ENCODE assay signal across 30 mouse cellular contexts in genomic region chr1:171212854-171213253, GRCm38 (mm10). TPM values are rescaled to one million over a fixed set of nuclear protein-coding genes. Genes with fewer than 3 reads are reported as not detected.
DNase-seq lines count a peak whose midpoint lies in the region; ATAC-seq and TF ChIP-seq lines count a peak whose summit lies in the region.
"Had no signal": no experiment of that assay in that cellular context is flagged by ENCODE, and none has a peak within 500 bp of the region (broad histone marks: within the 10 kb centered on the region; RNA-seq: fewer than 3 reads in every experiment).

No protein-coding gene starts in this region.

- no peaks in the 10 kb centered on the region for H3K27me3 ChIP-seq in liver, adult 2 months (ENCODE audit: control insufficient read depth, insufficient read depth, low read length)
- peaks cover 39% of the 10 kb centered on the region for H3K27me3 ChIP-seq in liver, embryonic 12.5 days (replicated peaks)
- H3K27me3 ChIP-seq in liver, embryonic 15.5 days = peaks cover 23% of the 10 kb centered on the region
- H3K27me3 ChIP-seq in liver, embryonic 11.5 days (replicated peaks; ENCODE audit: control insufficient read depth, insufficient read depth, low read length) = peaks cover 2% of the 10 kb centered on the region; the same call in 1 of the 2 replicates
- H3K27me3 ChIP-seq in liver, postnatal 0 days (ENCODE audit: insufficient read depth, low read length) = no peaks in the 10 kb centered on the region
- H3K27me3 ChIP-seq: embryonic facial prominence, embryonic 13.5 days; embryonic facial prominence, embryonic 15.5 days; Patski had no signal

- TF ChIP-seq POLR2A in liver, adult 2 months (IDR thresholded peaks at IDR 0.05; ENCODE audit: extremely low read depth, insufficient read depth, low read length) = no peak

- no peak for TF ChIP-seq CTCF in liver, adult 2 months (IDR thresholded peaks at IDR 0.05; ENCODE audit: low read depth, low read length)
- TF ChIP-seq CTCF in liver, postnatal 0 days (IDR thresholded peaks at IDR 0.05; ENCODE audit: low read depth) = no peak

- intact Hi-C loops in heart, postnatal 10 days (cut with DNase I) = no loop called here

- peaks cover 25% of the 10 kb centered on the region for H3K36me3 ChIP-seq in liver, adult 2 months (ENCODE audit: control insufficient read depth, insufficient read depth, low read length)
- H3K36me3 ChIP-seq in liver, embryonic 12.5 days = no peaks in the 10 kb centered on the region
- H3K36me3 ChIP-seq in liver, embryonic 15.5 days (replicated peaks) = 0 out of 2 replicates have a peak, but pooled peaks cover 2% of the 10 kb centered on the region
- H3K36me3 ChIP-seq in liver, embryonic 11.5 days (ENCODE audit: control insufficient read depth, insufficient read depth, low read length) = no peaks in the 10 kb centered on the region
- no peaks in the 10 kb centered on the region for H3K36me3 ChIP-seq in liver, postnatal 0 days (replicated peaks; ENCODE audit: insufficient read depth, low read length)
- H3K36me3 ChIP-seq: embryonic facial prominence, embryonic 13.5 days; embryonic facial prominence, embryonic 15.5 days; forebrain, embryonic 10.5 days; forebrain, embryonic 12.5 days had no signal

- no peak overlapping the region for H3K4me2 ChIP-seq in liver, embryonic 12.5 days
- H3K4me2 ChIP-seq in liver, embryonic 15.5 days = no peak overlapping the region
- H3K4me2 ChIP-seq in liver, embryonic 11.5 days = no peak overlapping the region
- 0 out of 2 replicates have a peak overlapping the region, but pooled peaks have one; percentile 4 for H3K4me2 ChIP-seq in liver, postnatal 0 days (ENCODE audit: low read depth, low read length)
- H3K4me2 ChIP-seq: embryonic facial prominence, embryonic 13.5 days; embryonic facial prominence, embryonic 15.5 days; forebrain, embryonic 12.5 days had no signal

- TF ChIP-seq EP300 in liver, postnatal 0 days (IDR thresholded peaks at IDR 0.05; ENCODE audit: low read depth) = no peak

- H3K4me1 ChIP-seq in liver, adult 2 months (ENCODE audit: control insufficient read depth, insufficient read depth, low read length) = peaks cover 9% of the 10 kb centered on the region
- peaks cover 17% of the 10 kb centered on the region for H3K4me1 ChIP-seq in liver, embryonic 12.5 days
- H3K4me1 ChIP-seq in liver, embryonic 15.5 days (replicated peaks) = peaks cover 16% of the 10 kb centered on the region; the same call in 1 of the 2 replicates
- H3K4me1 ChIP-seq in liver, embryonic 11.5 days (replicated peaks; ENCODE audit: control insufficient read depth, insufficient read depth, low read length) = peaks cover 7% of the 10 kb centered on the region; the same call in 1 of the 2 replicates
- H3K4me1 ChIP-seq in liver, postnatal 0 days (ENCODE audit: insufficient read depth) = peaks cover 12% of the 10 kb centered on the region
- H3K4me1 ChIP-seq: embryonic facial prominence, embryonic 13.5 days; embryonic facial prominence, embryonic 15.5 days had no signal

- H3K27ac ChIP-seq in liver, adult 2 months (replicated peaks; ENCODE audit: insufficient read depth, low read depth, low read length) = peak overlapping the region; percentile 88
- no peak overlapping the region for H3K27ac ChIP-seq in liver, embryonic 12.5 days
- H3K27ac ChIP-seq in liver, embryonic 15.5 days (replicated peaks) = no peak overlapping the region; the same call in 1 of the 2 replicates
- no peak overlapping the region for H3K27ac ChIP-seq in liver, embryonic 11.5 days (ENCODE audit: low read depth, low read length)
- H3K27ac ChIP-seq in liver, postnatal 0 days (ENCODE audit: low read depth) = peak overlapping the region; percentile 93
- H3K27ac ChIP-seq: embryonic facial prominence, embryonic 13.5 days; embryonic facial prominence, embryonic 15.5 days; forebrain, embryonic 10.5 days; forebrain, embryonic 12.5 days had no signal

- H3K9me3 ChIP-seq in liver, embryonic 12.5 days (replicated peaks) = no peaks in the 10 kb centered on the region
- H3K9me3 ChIP-seq in liver, embryonic 15.5 days (replicated peaks) = no peaks in the 10 kb centered on the region
- H3K9me3 ChIP-seq in liver, embryonic 11.5 days (ENCODE audit: control insufficient read depth, low read length) = no peaks in the 10 kb centered on the region
- H3K9me3 ChIP-seq in liver, postnatal 0 days (ENCODE audit: low read length) = no peaks in the 10 kb centered on the region
- H3K9me3 ChIP-seq: embryonic facial prominence, embryonic 13.5 days; embryonic facial prominence, embryonic 15.5 days; forebrain, embryonic 10.5 days; forebrain, embryonic 12.5 days had no signal

- DNase-seq in heart, adult 11 months = peak; percentile 71
- DNase-seq in heart, postnatal 10 days = no peak
- DNase-seq in liver, adult 2 months (ENCODE audit: extremely low read depth, low read depth, low spot score) = peak; percentile 98
- no peak for DNase-seq in liver, embryonic 11.5 days (ENCODE audit: low spot score)
- peak; percentile 41 for DNase-seq in liver, postnatal 0 days
- no peak for DNase-seq in right cerebral cortex, postnatal 36 days (ENCODE audit: low spot score in 2 of 2)
- DNase-seq: adrenal gland, adult 2 months; adrenal gland, postnatal 10 days; adrenal gland, postnatal 25 days; B cell, adult 2 months; cerebellum, adult 11 months; cerebellum, adult 18-20 months; cerebellum, adult 8-10 months; cerebellum, adult 9-11 months; cerebellum, postnatal 14 days; cerebellum, postnatal 36 days; embryo, embryonic 11 days had no signal

- no peak for ATAC-seq in liver, embryonic 12.5 days
- peak; percentile 53 for ATAC-seq in liver, embryonic 15.5 days (ENCODE audit: insufficient read depth)
- ATAC-seq in liver, embryonic 11.5 days (replicated peaks; ENCODE audit: low FRiP score) = no peak
- peak; percentile 70 for ATAC-seq in liver, postnatal 0 days
- ATAC-seq: activated CD4-positive, CD25-positive, alpha-beta regulatory T cell, adult 4 months; CD4-positive, CD25-positive, alpha-beta regulatory T cell, adult 4 months; forebrain, embryonic 14.5 days; Patski had no signal

- no peaks in the 10 kb centered on the region for H3K79me2 ChIP-seq in liver, adult 2 months (ENCODE audit: control insufficient read depth, insufficient read depth, low read length)

- peak overlapping the region; percentile 54; the same call in 1 of the 2 replicates for H3K9ac ChIP-seq in liver, adult 2 months (ENCODE audit: low read depth, low read length)
- H3K9ac ChIP-seq in liver, embryonic 12.5 days = no peak overlapping the region
- no peak overlapping the region for H3K9ac ChIP-seq in liver, embryonic 15.5 days
- H3K9ac ChIP-seq in liver, embryonic 11.5 days (ENCODE audit: low read depth, low read length) = no peak overlapping the region
- peak overlapping the region; percentile 16; the same call in 1 of the 2 replicates for H3K9ac ChIP-seq in liver, postnatal 0 days (replicated peaks)
- H3K9ac ChIP-seq: embryonic facial prominence, embryonic 13.5 days; embryonic facial prominence, embryonic 15.5 days; forebrain, embryonic 12.5 days had no signal

- no peak overlapping the region for H3K4me3 ChIP-seq in liver, adult 2 months (ENCODE audit: insufficient read depth, low read depth, low read length)
- no peak overlapping the region for H3K4me3 ChIP-seq in liver, embryonic 12.5 days
- no peak overlapping the region for H3K4me3 ChIP-seq in liver, embryonic 15.5 days (replicated peaks)
- H3K4me3 ChIP-seq in liver, embryonic 11.5 days (ENCODE audit: low read depth, low read length) = no peak overlapping the region
- no peak overlapping the region for H3K4me3 ChIP-seq in liver, postnatal 0 days (ENCODE audit: low read depth, low read length)
- H3K4me3 ChIP-seq: embryonic facial prominence, embryonic 13.5 days; embryonic facial prominence, embryonic 15.5 days; erythroblast, embryonic 14.5 days; forebrain, embryonic 10.5 days; forebrain, embryonic 12.5 days had no signal

- WGBS in liver, adult 2 months = 12% methylated on average over 3 of the region's 3 CpGs
- 52% methylated on average over 3 of the region's 3 CpGs for WGBS in liver, embryonic 12.5 days (ENCODE audit: insufficient replicate concordance)
- 40% methylated on average over 3 of the region's 3 CpGs for WGBS in liver, embryonic 15.5 days (ENCODE audit: insufficient replicate concordance)
- WGBS in liver, embryonic 11.5 days = 51% methylated on average over 3 of the region's 3 CpGs
- 62% methylated on average over 3 of the region's 3 CpGs for WGBS in liver, postnatal 0 days (ENCODE audit: insufficient replicate concordance)

RNA-seq across cellular contexts. Expression of gene Nr1i3, which starts 0.9 kb away (rescaled TPM):
- total RNA-seq in heart, postnatal 10 days (2021) = not detected
- 178 and 264 TPM in 2 replicates for total RNA-seq in liver, adult 2 months (2014; rRNA removed)
- 215 and 229 TPM in 2 replicates for polyA plus RNA-seq in liver, adult 2 months (2012; rRNA removed)
- 0.23 and 0.36 TPM in 2 replicates for polyA plus RNA-seq in liver, embryonic 12.5 days (2016; fragmentation: Nextera tagmentation; extraction: Ambion mirVana)
- 1.1 and 1.5 TPM in 2 replicates for polyA plus RNA-seq in liver, embryonic 15.5 days (2015; fragmentation: Nextera tagmentation; extraction: Ambion mirVana)
- polyA plus RNA-seq in liver, embryonic 11.5 days (2014; fragmentation: Nextera tagmentation; extraction: Ambion mirVana) = 0.16 TPM in 2 replicates
- 49.6 and 53.1 TPM in 2 replicates for polyA plus RNA-seq in liver, postnatal 0 days (2015; fragmentation: Nextera tagmentation; extraction: Ambion mirVana)
- total RNA-seq: adrenal gland, postnatal 25 days had no signal
- polyA plus RNA-seq: adrenal gland, adult 2 months; erythroblast, embryonic 14.5 days; G1E had no signal

RNA-seq across cellular contexts. Expression of gene Tomm40l, which starts 9.5 kb away (rescaled TPM):
- total RNA-seq in heart, postnatal 10 days (2021) = 10 to 100 TPM; 88.9 to 95.9 TPM
- total RNA-seq in liver, adult 2 months (2014; rRNA removed) = 5.5 and 10.7 TPM in 2 replicates
- polyA plus RNA-seq in liver, adult 2 months (2012; rRNA removed) = 6.7 and 9.7 TPM in 2 replicates
- 20.7 and 21.9 TPM in 2 replicates for polyA plus RNA-seq in liver, embryonic 12.5 days (2016; fragmentation: Nextera tagmentation; extraction: Ambion mirVana)
- polyA plus RNA-seq in liver, embryonic 15.5 days (2015; fragmentation: Nextera tagmentation; extraction: Ambion mirVana) = 15.8 and 16.2 TPM in 2 replicates
- 32.3 and 32.4 TPM in 2 replicates for polyA plus RNA-seq in liver, embryonic 11.5 days (2014; fragmentation: Nextera tagmentation; extraction: Ambion mirVana)
- polyA plus RNA-seq in liver, postnatal 0 days (2015; fragmentation: Nextera tagmentation; extraction: Ambion mirVana) = 5.7 and 6.6 TPM in 2 replicates

RNA-seq across cellular contexts. Expression of gene Apoa2, which starts 12.0 kb away (rescaled TPM):
- 1 to 10 TPM; 2.3 to 4.2 TPM for total RNA-seq in heart, postnatal 10 days (2021)
- total RNA-seq in liver, adult 2 months (2014; rRNA removed) = 15,245 and 18,176 TPM in 2 replicates
- polyA plus RNA-seq in liver, adult 2 months (2012; rRNA removed) = 28,168 and 29,095 TPM in 2 replicates
- polyA plus RNA-seq in liver, embryonic 12.5 days (2016; fragmentation: Nextera tagmentation; extraction: Ambion mirVana) = 2,516 and 2,642 TPM in 2 replicates
- polyA plus RNA-seq in liver, embryonic 15.5 days (2015; fragmentation: Nextera tagmentation; extraction: Ambion mirVana) = 6,467 and 6,641 TPM in 2 replicates
- 2,189 and 2,339 TPM in 2 replicates for polyA plus RNA-seq in liver, embryonic 11.5 days (2014; fragmentation: Nextera tagmentation; extraction: Ambion mirVana)
- 20,306 and 20,852 TPM in 2 replicates for polyA plus RNA-seq in liver, postnatal 0 days (2015; fragmentation: Nextera tagmentation; extraction: Ambion mirVana)
- total RNA-seq: G1E had no signal
- polyA plus RNA-seq: activated CD4-positive, CD25-positive, alpha-beta regulatory T cell, adult 4 months; Patski had no signal

RNA-seq across cellular contexts. Expression of gene Pcp4l1, which starts 16.8 kb away (rescaled TPM):
- 100 to 1,000 TPM; 136 to 146 TPM for total RNA-seq in heart, postnatal 10 days (2021)
- total RNA-seq in liver, adult 2 months (2014; rRNA removed) = 3.8 and 10.0 TPM in 2 replicates
- 10.5 and 15.0 TPM in 2 replicates for polyA plus RNA-seq in liver, adult 2 months (2012; rRNA removed)
- 1.1 and 1.2 TPM in 2 replicates for polyA plus RNA-seq in liver, embryonic 12.5 days (2016; fragmentation: Nextera tagmentation; extraction: Ambion mirVana)
- polyA plus RNA-seq in liver, embryonic 15.5 days (2015; fragmentation: Nextera tagmentation; extraction: Ambion mirVana) = 1.7 and 2.1 TPM in 2 replicates
- 1.2 and 1.9 TPM in 2 replicates for polyA plus RNA-seq in liver, embryonic 11.5 days (2014; fragmentation: Nextera tagmentation; extraction: Ambion mirVana)
- polyA plus RNA-seq in liver, postnatal 0 days (2015; fragmentation: Nextera tagmentation; extraction: Ambion mirVana) = 6.7 and 8.2 TPM in 2 replicates
- total RNA-seq: CH12.LX had no signal
- polyA plus RNA-seq: activated CD4-positive, CD25-positive, alpha-beta regulatory T cell, adult 4 months; CD4-positive, CD25-positive, alpha-beta regulatory T cell, adult 4 months; erythroblast, embryonic 14.5 days; G1E had no signal

RNA-seq across cellular contexts. Expression of gene Fcer1g, which starts 21.3 kb away (rescaled TPM):
- total RNA-seq in heart, postnatal 10 days (2021) = 1 to 10 TPM; 9.0 to 9.6 TPM
- total RNA-seq in liver, adult 2 months (2014; rRNA removed) = 6.4 and 12.4 TPM in 2 replicates
- polyA plus RNA-seq in liver, adult 2 months (2012; rRNA removed) = 21.3 and 50.7 TPM in 2 replicates
- polyA plus RNA-seq in liver, embryonic 12.5 days (2016; fragmentation: Nextera tagmentation; extraction: Ambion mirVana) = 55.8 and 60.7 TPM in 2 replicates
- polyA plus RNA-seq in liver, embryonic 15.5 days (2015; fragmentation: Nextera tagmentation; extraction: Ambion mirVana) = 115 and 118 TPM in 2 replicates
- polyA plus RNA-seq in liver, embryonic 11.5 days (2014; fragmentation: Nextera tagmentation; extraction: Ambion mirVana) = 70.9 and 83.6 TPM in 2 replicates
- polyA plus RNA-seq in liver, postnatal 0 days (2015; fragmentation: Nextera tagmentation; extraction: Ambion mirVana) = 171 and 176 TPM in 2 replicates

Comparison
In these comparisons a context has a peak if more than half of its experiments do, and no peak if none do; other contexts are left out.
1. DNase-seq: peak in heart, adult 11 months (single experiment), liver, adult 2 months (single experiment) and liver, postnatal 0 days (single experiment); none in heart, postnatal 10 days (0 of 2), liver, embryonic 11.5 days (single experiment) and right cerebral cortex, postnatal 36 days (0 of 2).
2. H3K27ac ChIP-seq: peak in liver, adult 2 months (single experiment) and liver, postnatal 0 days (single experiment); none in liver, embryonic 12.5 days (single experiment), liver, embryonic 15.5 days (single experiment) and liver, embryonic 11.5 days (single experiment).
3. H3K9ac ChIP-seq: peak in liver, adult 2 months (single experiment) and liver, postnatal 0 days (single experiment); none in liver, embryonic 12.5 days (single experiment), liver, embryonic 15.5 days (single experiment) and liver, embryonic 11.5 days (single experiment).
4. ATAC-seq: peak in liver, embryonic 15.5 days (single experiment) and liver, postnatal 0 days (single experiment); none in liver, embryonic 12.5 days (single experiment) and liver, embryonic 11.5 days (single experiment).
5. RNA of gene Nr1i3, which starts 0.9 kb away (polyA plus RNA-seq): 215 to 229 TPM in liver, adult 2 months and 49.6 to 53.1 TPM in liver, postnatal 0 days; 1.1 to 1.5 TPM in liver, embryonic 15.5 days, 0.23 to 0.36 TPM in liver, embryonic 12.5 days and 0.16 TPM in liver, embryonic 11.5 days; every median in the first group is over 10 times any median in the second.